8 mouse cellular contexts compared by ENCODE assay signal in genomic region chr2:77816413-77817314, GRCm38 (mm10). TPM values are rescaled to one million over a fixed set of nuclear protein-coding genes. Genes with fewer than 3 reads are reported as not detected.
DNase-seq lines count a peak whose midpoint lies in the region; ATAC-seq lines count a peak whose summit lies in the region.

No protein-coding gene starts in this region.

- peak overlapping the region; percentile 36 for H3K9ac ChIP-seq in lung, embryonic 15.5 days
- peak overlapping the region; percentile 50 for H3K9ac ChIP-seq in kidney, embryonic 15.5 days

- under 1% methylated on average over 72 of the region's 116 CpGs for WGBS in lung, embryonic 15.5 days
- under 1% methylated on average over 115 of the region's 116 CpGs for WGBS in kidney, embryonic 15.5 days

- H3K27me3 ChIP-seq in lung, embryonic 15.5 days = peaks cover 52% of the 10 kb centered on the region
- peaks cover 54% of the 10 kb centered on the region for H3K27me3 ChIP-seq in kidney, embryonic 15.5 days

- no peaks in the 10 kb centered on the region for H3K36me3 ChIP-seq in lung, embryonic 15.5 days
- H3K36me3 ChIP-seq in kidney, embryonic 15.5 days = no peaks in the 10 kb centered on the region

- peak overlapping the region; percentile 59 for H3K4me3 ChIP-seq in lung, embryonic 15.5 days
- H3K4me3 ChIP-seq in kidney, embryonic 15.5 days (replicated peaks) = peak overlapping the region; percentile 66

- ATAC-seq in lung, embryonic 15.5 days (ENCODE audit: borderline replicate concordance, extremely low read depth, low FRiP score, low TSS enrichment) = peak; percentile 74
- peak; percentile 52 for ATAC-seq in granulocyte monocyte progenitor cell, adult 5-6 weeks (replicated peaks; ENCODE audit: poor library complexity, severe bottlenecking)
- peak; percentile 91 for ATAC-seq in kidney, embryonic 15.5 days (replicated peaks; ENCODE audit: low FRiP score)

- no peak overlapping the region for H3K27ac ChIP-seq in lung, embryonic 15.5 days
- peak overlapping the region; percentile 45 for H3K27ac ChIP-seq in kidney, embryonic 15.5 days

- peak overlapping the region; percentile 100 for H3K4me2 ChIP-seq in lung, embryonic 15.5 days
- H3K4me2 ChIP-seq in kidney, embryonic 15.5 days = peak overlapping the region; percentile 100

- H3K9me3 ChIP-seq in lung, embryonic 15.5 days = no peaks in the 10 kb centered on the region
- no peaks in the 10 kb centered on the region for H3K9me3 ChIP-seq in kidney, embryonic 15.5 days (replicated peaks)

- no peak for DNase-seq in lung, postnatal 36 days
- peak; percentile 56 for DNase-seq in embryo, embryonic 10.5 days (ENCODE audit: low spot score)
- DNase-seq in lung, postnatal 10 days = peak; percentile 24
- DNase-seq in right cerebral cortex, adult 2 months (ENCODE audit: low spot score in 2 of 2) = peak; percentile 60 to 65
- no peak for DNase-seq in spleen, postnatal 14 days (ENCODE audit: low spot score in 2 of 2)

- H3K4me1 ChIP-seq in lung, embryonic 15.5 days = peaks cover 17% of the 10 kb centered on the region; the same call in 1 of the 2 replicates
- peaks cover 20% of the 10 kb centered on the region for H3K4me1 ChIP-seq in kidney, embryonic 15.5 days

RNA-seq across cellular contexts. Expression of gene Zfp385b, which starts 2.8 kb away (rescaled TPM):
- 4.9 and 5.9 TPM in 2 replicates for polyA plus RNA-seq in lung, embryonic 15.5 days (2015; fragmentation: Nextera tagmentation; extraction: Ambion mirVana)
- total RNA-seq in granulocyte monocyte progenitor cell, adult 5-6 weeks (2014; fragmentation: Nextera tagmentation) = not detected in 2 replicates
- total RNA-seq in granulocyte monocyte progenitor cell, adult 5-6 weeks (2017) = not detected in 2 replicates
- 6.7 and 6.9 TPM in 2 replicates for polyA plus RNA-seq in kidney, embryonic 15.5 days (2015; fragmentation: Nextera tagmentation; extraction: Ambion mirVana)

Comparison
In these comparisons a context has a peak if more than half of its experiments do, and no peak if none do; other contexts are left out.
1. DNase-seq: peak in embryo, embryonic 10.5 days (single experiment), lung, postnatal 10 days (single experiment) and right cerebral cortex, adult 2 months (2 of 2); none in lung, postnatal 36 days (single experiment) and spleen, postnatal 14 days (0 of 2).
2. Peak in every context shown above with its lines, with median percentiles within 50 percentile points of each other: ATAC-seq.